Mouse (Mus musculus): ENCODE measurements around the gene Isoc2a. TPM values are rescaled to one million over a fixed set of nuclear protein-coding genes. Genes with fewer than 3 reads are reported as not detected.
A peak's percentile ranks its signal among the peaks of the same experiment; 100 is the strongest.

Gene Isoc2a
- total and polyA plus RNA-seq, 3 experiments = 29.3 to 55.5 (median 48.9) TPM

DNA sequence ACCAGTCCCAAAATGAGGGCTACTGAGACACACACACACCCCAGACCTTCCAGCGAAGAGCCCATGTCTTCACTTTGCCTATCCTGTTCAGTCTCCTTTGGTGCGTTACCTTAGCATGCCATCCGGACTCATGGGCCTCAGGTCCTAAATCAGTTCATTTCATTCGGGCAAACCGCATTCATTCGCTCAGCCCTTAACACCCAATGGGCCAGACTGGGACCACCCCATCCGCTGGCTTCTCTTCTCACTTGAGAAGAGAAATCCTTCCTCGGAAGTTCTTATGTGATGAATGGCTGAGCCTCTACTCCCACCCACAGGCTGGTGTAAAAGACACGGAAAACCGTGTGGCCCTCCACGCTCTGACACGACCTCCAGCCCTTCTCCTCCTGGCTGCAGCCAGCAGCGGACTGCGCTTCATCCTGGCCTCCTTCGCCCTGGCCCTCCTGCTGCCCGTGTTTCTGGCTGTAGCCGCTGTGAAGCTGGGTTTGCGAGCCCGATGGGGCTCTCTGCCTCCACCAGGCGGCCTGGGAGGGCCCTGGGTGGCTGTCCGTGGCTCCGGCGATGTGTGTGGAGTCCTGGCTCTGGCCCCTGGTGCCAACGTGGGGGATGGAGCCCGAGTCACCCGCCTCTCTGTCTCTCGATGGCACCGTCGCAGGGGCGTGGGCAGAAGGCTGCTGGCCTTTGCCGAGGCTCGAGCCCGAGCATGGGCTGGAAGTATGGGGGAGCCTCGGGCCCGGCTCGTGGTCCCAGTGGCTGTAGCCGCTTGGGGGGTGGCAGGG lies 46.8 kb downstream of the Isoc2a start:
- H3K79me2 ChIP-seq (replicated peaks; ENCODE audit: control insufficient read depth, insufficient read depth, low read length) = no peaks in the 10 kb centered on the region
- 10% methylated on average over 37 of the region's 37 CpGs for WGBS
- peak overlapping the region; percentile 18; the same call in 1 of the 2 replicates for H3K4me3 ChIP-seq
- peak; percentile 67 for DNase-seq
- H3K36me3 ChIP-seq (ENCODE audit: control insufficient read depth, insufficient read depth, low read length) = no peaks in the 10 kb centered on the region
- peak overlapping the region; percentile 68 for H3K27ac ChIP-seq
- H3K27me3 ChIP-seq (ENCODE audit: control insufficient read depth, insufficient read depth, low read length) = no peaks in the 10 kb centered on the region
- intact Hi-C loops (cut with DNase I) = no loop called here
- peaks cover 15% of the 10 kb centered on the region for H3K4me1 ChIP-seq (ENCODE audit: control insufficient read depth, insufficient read depth, low read length)
- H3K9ac ChIP-seq (ENCODE audit: low read depth, low read length) = peak overlapping the region; percentile 44
- TF ChIP-seq EP300 (IDR thresholded peaks at IDR 0.05; ENCODE audit: insufficient read depth, low read depth, low read length) (no peak), CTCF (IDR thresholded peaks at IDR 0.05) (peak; percentile 66), POLR2A (IDR thresholded peaks at IDR 0.05; ENCODE audit: insufficient read depth, low read depth, low read length) (no peak)

DNA sequence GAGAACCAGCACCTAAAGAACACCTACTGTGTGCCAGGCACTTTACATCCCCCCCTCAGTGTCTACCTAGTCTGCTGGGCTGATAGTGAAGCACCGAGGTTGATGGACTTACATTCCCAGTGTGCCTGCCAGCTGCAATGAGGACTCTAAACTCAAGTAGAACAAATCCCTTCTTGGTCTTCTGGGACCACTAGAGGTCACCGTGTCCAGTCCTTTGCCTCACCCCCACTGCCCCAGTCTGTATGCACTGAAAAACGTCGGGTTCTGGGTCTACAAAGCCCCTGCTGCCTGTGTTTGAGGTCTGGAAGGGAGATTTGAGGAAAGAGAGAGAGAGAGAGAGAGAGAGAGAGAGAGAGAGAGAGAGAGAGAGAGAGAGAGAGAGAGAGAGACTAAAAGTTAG lies 47.5 kb downstream of the Isoc2a start:
- peak overlapping the region; percentile 68 for H3K27ac ChIP-seq
- no peak for TF ChIP-seq CTCF (IDR thresholded peaks at IDR 0.05)
- TF ChIP-seq POLR2A (IDR thresholded peaks at IDR 0.05; ENCODE audit: insufficient read depth, low read depth, low read length) = 0 out of 2 replicates have a peak, but pooled peaks have one; percentile 20
- TF ChIP-seq EP300 (IDR thresholded peaks at IDR 0.05; ENCODE audit: insufficient read depth, low read depth, low read length) = no peak
- no peaks in the 10 kb centered on the region for H3K79me2 ChIP-seq (replicated peaks; ENCODE audit: control insufficient read depth, insufficient read depth, low read length)
- WGBS = under 1% methylated on average over 4 of the region's 4 CpGs
- no peak overlapping the region for H3K4me3 ChIP-seq
- DNase-seq = no peak
- no peaks in the 10 kb centered on the region for H3K36me3 ChIP-seq (ENCODE audit: control insufficient read depth, insufficient read depth, low read length)
- H3K4me1 ChIP-seq (ENCODE audit: control insufficient read depth, insufficient read depth, low read length) = peaks cover 15% of the 10 kb centered on the region
- no peaks in the 10 kb centered on the region for H3K27me3 ChIP-seq (ENCODE audit: control insufficient read depth, insufficient read depth, low read length)
- intact Hi-C loops (cut with DNase I) = no loop called here
- H3K9ac ChIP-seq (ENCODE audit: low read depth, low read length) = peak overlapping the region; percentile 44; the same call in 1 of the 2 replicates

DNA sequence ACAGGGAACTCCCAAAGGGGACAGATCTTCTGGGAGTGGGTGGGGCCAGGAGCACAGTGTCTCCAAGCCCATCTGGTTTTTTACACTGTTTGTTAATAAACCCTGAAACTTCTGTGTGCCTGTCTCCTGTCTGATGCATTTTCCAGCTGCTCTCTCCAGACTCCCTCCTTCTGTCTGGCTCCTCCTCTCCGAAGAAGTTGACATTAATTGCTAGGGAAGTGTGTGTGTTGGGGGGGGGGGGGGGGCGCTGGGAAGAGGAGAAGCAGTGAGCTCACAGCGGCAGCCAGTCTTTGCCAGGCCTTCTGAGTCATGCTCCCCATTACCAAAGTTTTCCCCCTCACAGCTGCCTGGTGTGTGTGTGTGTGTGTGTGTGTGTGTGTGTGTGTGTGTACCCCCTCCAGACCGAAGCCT lies 47.9 kb downstream of the Isoc2a start:
- Histone ChIP-seq H3K27me3 (ENCODE audit: control insufficient read depth, insufficient read depth, low read length) (no peaks in the 10 kb centered on the region), H3K27ac (peak overlapping the region; percentile 68), H3K4me3 (no peak overlapping the region), H3K4me1 (ENCODE audit: control insufficient read depth, insufficient read depth, low read length) (peaks cover 15% of the 10 kb centered on the region), H3K36me3 (ENCODE audit: control insufficient read depth, insufficient read depth, low read length) (no peaks in the 10 kb centered on the region), H3K9ac (ENCODE audit: low read depth, low read length) (no peak overlapping the region), H3K79me2 (replicated peaks; ENCODE audit: control insufficient read depth, insufficient read depth, low read length) (no peaks in the 10 kb centered on the region)
- 9% methylated on average over 4 of the region's 4 CpGs for WGBS
- DNase-seq = peak; percentile 65 to 78
- intact Hi-C loops (cut with DNase I) = no loop called here
- TF ChIP-seq EP300 (IDR thresholded peaks at IDR 0.05; ENCODE audit: insufficient read depth, low read depth, low read length) (peak; percentile 49; the same call in 1 of the 2 replicates), CTCF (IDR thresholded peaks at IDR 0.05) (no peak), POLR2A (IDR thresholded peaks at IDR 0.05; ENCODE audit: insufficient read depth, low read depth, low read length) (no peak)

DNA sequence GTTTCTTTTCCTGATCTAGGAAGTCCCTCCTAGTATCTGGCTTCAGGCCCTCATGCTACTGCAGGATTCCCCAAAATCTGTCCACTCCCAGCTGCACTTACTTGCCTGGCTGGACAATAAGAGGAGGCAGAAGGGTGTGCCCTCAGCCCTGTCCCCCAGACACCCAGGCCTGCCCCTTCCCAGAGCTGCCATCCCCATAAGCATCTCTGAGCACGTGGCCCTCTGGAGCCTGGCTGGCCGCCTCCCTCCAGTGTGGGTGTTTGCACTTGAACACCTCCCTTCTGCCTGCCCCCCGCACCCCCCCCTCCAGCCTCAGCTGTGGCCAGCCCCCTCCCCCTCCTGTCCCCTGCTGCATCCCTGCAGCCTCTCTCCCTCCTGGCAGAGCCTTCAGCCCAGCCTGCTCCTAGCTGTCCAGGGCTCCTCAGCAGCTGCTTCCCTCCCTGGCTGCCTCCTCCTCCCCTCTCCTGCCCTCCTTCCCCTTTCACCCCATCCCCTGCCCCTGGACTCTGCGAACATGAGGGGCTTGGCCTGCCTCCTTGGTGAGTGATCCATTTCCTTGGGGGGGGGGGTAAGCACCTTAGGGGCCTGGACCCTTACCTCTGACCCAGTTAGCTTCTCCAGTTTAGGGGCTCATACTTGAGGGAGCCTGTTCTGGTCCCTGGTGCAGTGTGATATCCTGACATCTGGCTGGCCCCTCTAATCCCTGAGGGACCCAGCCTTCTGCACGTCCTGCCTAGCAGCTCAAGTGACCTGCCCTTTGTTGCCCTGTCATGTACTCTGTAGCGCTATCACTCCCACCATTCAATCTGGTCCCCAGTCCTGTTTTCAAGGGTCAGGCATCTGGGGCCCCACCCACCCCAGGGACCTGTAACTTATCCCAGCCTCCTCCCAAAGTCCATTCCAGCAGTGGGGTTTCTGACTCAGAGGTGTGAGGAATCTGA lies 48.8 kb downstream of the Isoc2a start, which contains the start of gene Ssc5d:
TSS of gene Ssc5d (plus strand) at position 345 of the 941 bp plus-strand sequence.
- Histone ChIP-seq H3K4me3 (no peak within 1 kb of the TSS), H3K36me3 (ENCODE audit: control insufficient read depth, insufficient read depth, low read length) (no peaks in the 10 kb centered on the region), H3K4me1 (ENCODE audit: control insufficient read depth, insufficient read depth, low read length) (peaks cover 15% of the 10 kb centered on the region), H3K79me2 (replicated peaks; ENCODE audit: control insufficient read depth, insufficient read depth, low read length) (no peaks in the 10 kb centered on the region), H3K27me3 (ENCODE audit: control insufficient read depth, insufficient read depth, low read length) (no peaks in the 10 kb centered on the region), H3K27ac (peak within 1 kb of the TSS; percentile 68), H3K9ac (ENCODE audit: low read depth, low read length) (0 out of 2 replicates have a peak within 1 kb of the TSS, but pooled peaks have one; percentile 16)
- TF ChIP-seq POLR2A (IDR thresholded peaks at IDR 0.05; ENCODE audit: insufficient read depth, low read depth, low read length) (no peak), EP300 (IDR thresholded peaks at IDR 0.05; ENCODE audit: insufficient read depth, low read depth, low read length) (no peak), CTCF (IDR thresholded peaks at IDR 0.05) (no peak)
- DNase-seq = peak; percentile 72
- WGBS = 16% methylated on average over 5 of the region's 6 CpGs
- intact Hi-C loops (cut with DNase I) = no loop called here

DNA sequence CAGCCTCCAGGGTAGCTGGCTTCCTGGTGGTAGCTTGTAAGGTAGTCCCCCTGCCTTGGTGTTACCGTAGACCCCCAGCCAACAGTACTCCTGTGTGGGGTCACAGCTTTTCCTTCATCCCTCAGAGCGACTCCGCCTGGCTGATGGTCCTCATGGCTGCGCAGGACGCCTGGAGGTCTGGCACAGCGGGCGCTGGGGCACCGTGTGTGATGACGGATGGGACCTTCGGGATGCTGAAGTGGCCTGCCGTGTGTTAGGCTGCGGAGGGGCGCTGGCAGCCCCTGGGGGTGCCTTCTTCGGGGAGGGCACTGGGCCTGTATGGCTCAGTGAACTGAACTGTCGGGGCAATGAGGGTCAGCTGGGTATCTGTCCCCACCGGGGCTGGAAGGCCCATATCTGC lies 49.9 kb downstream of the Isoc2a start:
- no peak overlapping the region; the same call in 1 of the 2 replicates for H3K27ac ChIP-seq
- H3K4me3 ChIP-seq = no peak overlapping the region
- DNase-seq = no peak
- intact Hi-C loops (cut with DNase I) = no loop called here
- no peak overlapping the region for H3K9ac ChIP-seq (ENCODE audit: low read depth, low read length)
- 80% methylated on average over 16 of the region's 16 CpGs for WGBS
- H3K36me3 ChIP-seq (ENCODE audit: control insufficient read depth, insufficient read depth, low read length) = no peaks in the 10 kb centered on the region
- TF ChIP-seq CTCF (IDR thresholded peaks at IDR 0.05) (no peak), POLR2A (IDR thresholded peaks at IDR 0.05; ENCODE audit: insufficient read depth, low read depth, low read length) (no peak), EP300 (IDR thresholded peaks at IDR 0.05; ENCODE audit: insufficient read depth, low read depth, low read length) (no peak)
- no peaks in the 10 kb centered on the region for H3K27me3 ChIP-seq (ENCODE audit: control insufficient read depth, insufficient read depth, low read length)
- no peaks in the 10 kb centered on the region for H3K79me2 ChIP-seq (replicated peaks; ENCODE audit: control insufficient read depth, insufficient read depth, low read length)
- H3K4me1 ChIP-seq (ENCODE audit: control insufficient read depth, insufficient read depth, low read length) = peaks cover 15% of the 10 kb centered on the region
